Mouse (Mus musculus): ENCODE data around the gene Gm49396.

The Gm49396 gene

GRCm38 (mm10) chr7:30553021-30553589 lies 10.0 kb upstream of the Gm49396 start:
- DNase-seq = peak; percentile 79

- peak; percentile 68 for DNase-seq
Measured at GRCm38 (mm10) chr7:30553810-30554584, 9.1 kb upstream of the Gm49396 start.

GRCm38 (mm10) chr7:30556894-30557536 lies 6.1 kb upstream of the Gm49396 start:
- peak; percentile 57 for DNase-seq

GRCm38 (mm10) chr7:30557901-30558514 lies 5.1 kb upstream of the Gm49396 start:
- DNase-seq = peak; percentile 51

- no peak for DNase-seq
Measured at GRCm38 (mm10) chr7:30558656-30559442, 4.3 kb upstream of the Gm49396 start.

GRCm38 (mm10) chr7:30559443-30559954 lies 3.6 kb upstream of the Gm49396 start, which contains the start of gene Lin37:
Gene Lin37, minus strand, starts transcription at chr7:30559838.
- DNase-seq = peak; percentile 100

- no peak for DNase-seq
Measured at GRCm38 (mm10) chr7:30560296-30560695, 2.8 kb upstream of the Gm49396 start.

- DNase-seq = no peak
Measured at GRCm38 (mm10) chr7:30562526-30563116, 523 bp upstream of the Gm49396 start.

- no peak for DNase-seq
Measured at GRCm38 (mm10) chr7:30563906-30564280, 749 bp downstream of the Gm49396 start.

GRCm38 (mm10) chr7:30564970-30565571 lies 1.9 kb downstream of the Gm49396 start, which contains the start of gene Igflr1:
Gene Igflr1, plus strand, starts transcription at chr7:30565427.
- peak; percentile 50 for DNase-seq

GRCm38 (mm10) chr7:30566033-30566432 lies 2.9 kb downstream of the Gm49396 start:
- no peak for DNase-seq

- DNase-seq = no peak
Measured at GRCm38 (mm10) chr7:30567555-30567954, 4.4 kb downstream of the Gm49396 start.

GRCm38 (mm10) chr7:30572389-30572788 lies 9.2 kb downstream of the Gm49396 start:
- no peak for DNase-seq

- DNase-seq = peak; percentile 86
Measured at GRCm38 (mm10) chr7:30572969-30573368, 9.8 kb downstream of the Gm49396 start.

- no peak for DNase-seq
Measured at GRCm38 (mm10) chr7:30579950-30580349, 16.8 kb downstream of the Gm49396 start.

- DNase-seq = no peak
Measured at GRCm38 (mm10) chr7:30581547-30581946, 18.4 kb downstream of the Gm49396 start.

GRCm38 (mm10) chr7:30584339-30584738 lies 21.2 kb downstream of the Gm49396 start:
- DNase-seq = no peak

- peak; percentile 44 for DNase-seq
Measured at GRCm38 (mm10) chr7:30585170-30585569, 22.0 kb downstream of the Gm49396 start.

GRCm38 (mm10) chr7:30586455-30587020 lies 23.4 kb downstream of the Gm49396 start:
- DNase-seq = peak; percentile 59

GRCm38 (mm10) chr7:30587842-30588667 lies 24.9 kb downstream of the Gm49396 start:
- no peak for DNase-seq
